Mouse (Mus musculus) limb, embryonic 13.5 days (tissue): ENCODE data around the gene Tmtc1. TPM values are rescaled to one million over a fixed set of nuclear protein-coding genes. Genes with fewer than 3 reads are reported as not detected.

ENCODE experiments used
- ATAC-seq: fragments of 200-750 bp; cut with Nextera tagmentation; 2 replicates; pipeline ENCODE4 v1.8.0; 2017; ENCODE audit warnings: low read depth, moderate number of reproducible peaks, moderate TSS enrichment; ENCODE audit not compliant: low FRiP score
- H3K27ac ChIP-seq: fragments of 300-500 bp; sonication (generic); 2 replicates; pipeline ENCODE4 v1.5.1; 2015; ENCODE audit warnings: inconsistent platforms, mild to moderate bottlenecking, moderate library complexity
- H3K27me3 ChIP-seq: fragments of 300-500 bp; sonication (generic); 2 replicates; pipeline ENCODE4 v1.6.1; 2015; ENCODE audit warnings: mild to moderate bottlenecking, inconsistent platforms
- H3K36me3 ChIP-seq: fragments of 300-500 bp; sonication (generic); 2 replicates; pipeline ENCODE4 v1.6.1; 2015; ENCODE audit warnings: inconsistent platforms, mild to moderate bottlenecking, moderate library complexity
- H3K4me1 ChIP-seq: fragments of 300-500 bp; sonication (generic); 2 replicates; pipeline ENCODE4 v1.6.1; 2015; ENCODE audit warnings: inconsistent platforms
- H3K4me2 ChIP-seq: fragments of 300-500 bp; sonication (generic); replicated peaks from 2 replicates; pipeline ENCODE4 v1.6.1; 2015; ENCODE audit warnings: inconsistent platforms, mild to moderate bottlenecking, moderate library complexity
- H3K4me3 ChIP-seq: fragments of 300-500 bp; sonication (generic); 2 replicates; pipeline ENCODE4 v1.5.1; 2015; ENCODE audit warnings: moderate library complexity, mild to moderate bottlenecking, inconsistent platforms
- H3K9ac ChIP-seq: fragments of 300-500 bp; sonication (generic); 2 replicates; pipeline ENCODE4 v1.6.1; 2015; ENCODE audit warnings: mild to moderate bottlenecking, inconsistent platforms
- H3K9me3 ChIP-seq: fragments of 300-500 bp; sonication (generic); 2 replicates; pipeline ENCODE4 v1.6.1; 2016; ENCODE audit warnings: inconsistent platforms
- WGBS: fragments of 180-500 bp; shearing (Covaris S2); methylation state at CpG from one replicate; pipeline ENCODE4 v1.1.7; 2015; 5-methylcytosine and 5-hydroxymethylcytosine counted together
- polyA plus RNA-seq: library from polyadenylated mRNA; unstranded; fragments of >200 nt; fragmentation: Nextera tagmentation; extraction: Ambion mirVana; gene quantifications from 2 replicates; pipeline ENCODE4 v1.2.1, GENCODE M21; 2015

Gene Tmtc1
- polyA plus RNA-seq, 1 experiment from 2014 or later: 1.2 TPM

- no peaks in the 10 kb centered on the region for H3K36me3 ChIP-seq
- no peaks in the 10 kb centered on the region for H3K27me3 ChIP-seq
- H3K9me3 ChIP-seq: no peaks in the 10 kb centered on the region
- H3K27ac ChIP-seq: no peak overlapping the region
- WGBS: 56% methylated on average over 2 of the region's 2 CpGs
- no peak overlapping the region for H3K4me2 ChIP-seq
- no peak overlapping the region for H3K9ac ChIP-seq
- H3K4me1 ChIP-seq: peaks cover 8% of the 10 kb centered on the region; the same call in 1 of the 2 replicates
- no peak overlapping the region for H3K4me3 ChIP-seq
- ATAC-seq: no peak
Observed at GRCm38 (mm10) chr6:148248625-148249024, 195.6 kb downstream of the Tmtc1 start.

GRCm38 (mm10) chr6:148246544-148246943 lies 197.6 kb downstream of the Tmtc1 start:
- no peak overlapping the region for H3K9ac ChIP-seq
- 75% methylated on average over 7 of the region's 7 CpGs for WGBS
- no peak overlapping the region for H3K4me3 ChIP-seq
- no peaks in the 10 kb centered on the region for H3K9me3 ChIP-seq
- no peaks in the 10 kb centered on the region for H3K4me1 ChIP-seq
- ATAC-seq: no peak
- no peak overlapping the region for H3K4me2 ChIP-seq
- H3K27ac ChIP-seq: no peak overlapping the region
- no peaks in the 10 kb centered on the region for H3K27me3 ChIP-seq
- H3K36me3 ChIP-seq: no peaks in the 10 kb centered on the region

- H3K4me1 ChIP-seq: no peaks in the 10 kb centered on the region
- H3K4me3 ChIP-seq: no peak overlapping the region
- ATAC-seq: no peak
- no peak overlapping the region for H3K4me2 ChIP-seq
- H3K27me3 ChIP-seq: no peaks in the 10 kb centered on the region
- no peaks in the 10 kb centered on the region for H3K36me3 ChIP-seq
- H3K27ac ChIP-seq: no peak overlapping the region
- no peak overlapping the region for H3K9ac ChIP-seq
- 85% methylated on average over 1 of the region's 1 CpGs for WGBS
- H3K9me3 ChIP-seq: no peaks in the 10 kb centered on the region
Observed at GRCm38 (mm10) chr6:148244836-148245235, 199.4 kb downstream of the Tmtc1 start.

GRCm38 (mm10) chr6:148242304-148242703 lies 201.9 kb downstream of the Tmtc1 start:
- H3K27ac ChIP-seq: no peak overlapping the region
- H3K9me3 ChIP-seq: no peaks in the 10 kb centered on the region
- no peaks in the 10 kb centered on the region for H3K36me3 ChIP-seq
- 65% methylated on average over 3 of the region's 3 CpGs for WGBS
- no peaks in the 10 kb centered on the region for H3K27me3 ChIP-seq
- H3K4me2 ChIP-seq: no peak overlapping the region
- H3K4me1 ChIP-seq: no peaks in the 10 kb centered on the region
- H3K4me3 ChIP-seq: no peak overlapping the region
- no peak for ATAC-seq
- H3K9ac ChIP-seq: no peak overlapping the region

- Histone ChIP-seq H3K27me3 (no peaks in the 10 kb centered on the region), H3K9me3 (no peaks in the 10 kb centered on the region), H3K4me1 (no peaks in the 10 kb centered on the region), H3K27ac (no peak overlapping the region), H3K4me2 (no peak overlapping the region), H3K9ac (no peak overlapping the region), H3K36me3 (no peaks in the 10 kb centered on the region), H3K4me3 (no peak overlapping the region)
- no peak for ATAC-seq
- WGBS: 99% methylated on average over 5 of the region's 5 CpGs
Observed at GRCm38 (mm10) chr6:148241685-148242084, 202.5 kb downstream of the Tmtc1 start.

- H3K27ac ChIP-seq: no peak overlapping the region
- 94% methylated on average over 1 of the region's 1 CpGs for WGBS
- no peaks in the 10 kb centered on the region for H3K9me3 ChIP-seq
- no peak for ATAC-seq
- H3K4me1 ChIP-seq: no peaks in the 10 kb centered on the region
- no peak overlapping the region for H3K4me3 ChIP-seq
- H3K4me2 ChIP-seq: no peak overlapping the region
- no peak overlapping the region for H3K9ac ChIP-seq
- H3K36me3 ChIP-seq: no peaks in the 10 kb centered on the region
- H3K27me3 ChIP-seq: no peaks in the 10 kb centered on the region
Observed at GRCm38 (mm10) chr6:148239311-148239710, 204.9 kb downstream of the Tmtc1 start.

GRCm38 (mm10) chr6:148237453-148237852 lies 206.7 kb downstream of the Tmtc1 start:
- H3K27me3 ChIP-seq: no peaks in the 10 kb centered on the region

GRCm38 (mm10) chr6:148234105-148234828 lies 209.9 kb downstream of the Tmtc1 start:
- no peaks in the 10 kb centered on the region for H3K36me3 ChIP-seq
- no peak for ATAC-seq
- H3K9ac ChIP-seq: no peak overlapping the region
- no peaks in the 10 kb centered on the region for H3K4me1 ChIP-seq
- H3K27ac ChIP-seq: no peak overlapping the region
- no peaks in the 10 kb centered on the region for H3K9me3 ChIP-seq
- no peak overlapping the region for H3K4me2 ChIP-seq
- H3K27me3 ChIP-seq: no peaks in the 10 kb centered on the region
- 76% methylated on average over 3 of the region's 3 CpGs for WGBS
- no peak overlapping the region for H3K4me3 ChIP-seq

More at GRCm38 (mm10) chr6:148237453-148237852, 206.7 kb downstream of the Tmtc1 start:
- Histone ChIP-seq H3K4me1 (no peaks in the 10 kb centered on the region), H3K9ac (no peak overlapping the region), H3K27ac (no peak overlapping the region), H3K4me3 (no peak overlapping the region), H3K36me3 (no peaks in the 10 kb centered on the region), H3K9me3 (no peaks in the 10 kb centered on the region), H3K4me2 (no peak overlapping the region)
- ATAC-seq: no peak
- WGBS: 68% methylated on average over 5 of the region's 5 CpGs

GRCm38 (mm10) chr6:148227542-148227941 lies 216.6 kb downstream of the Tmtc1 start:
- Histone ChIP-seq H3K9ac (no peak overlapping the region), H3K4me1 (peaks cover 6% of the 10 kb centered on the region; the same call in 1 of the 2 replicates), H3K27me3 (no peaks in the 10 kb centered on the region), H3K27ac (no peak overlapping the region), H3K36me3 (no peaks in the 10 kb centered on the region), H3K9me3 (no peaks in the 10 kb centered on the region), H3K4me2 (no peak overlapping the region), H3K4me3 (no peak overlapping the region)
- 67% methylated on average over 3 of the region's 3 CpGs for WGBS
- no peak for ATAC-seq

- no peaks in the 10 kb centered on the region for H3K9me3 ChIP-seq
- H3K27ac ChIP-seq: no peak overlapping the region
- no peaks in the 10 kb centered on the region for H3K27me3 ChIP-seq
- H3K9ac ChIP-seq: no peak overlapping the region
- H3K36me3 ChIP-seq: no peaks in the 10 kb centered on the region
- H3K4me2 ChIP-seq: no peak overlapping the region
- peak; percentile 40; the same call in 1 of the 2 replicates for ATAC-seq
- 20% methylated on average over 2 of the region's 2 CpGs for WGBS
- H3K4me3 ChIP-seq: no peak overlapping the region
- H3K4me1 ChIP-seq: peaks cover 8% of the 10 kb centered on the region; the same call in 1 of the 2 replicates
Observed at GRCm38 (mm10) chr6:148222686-148223085, 221.5 kb downstream of the Tmtc1 start.

GRCm38 (mm10) chr6:148218235-148219076 lies 225.7 kb downstream of the Tmtc1 start:
- Histone ChIP-seq H3K4me3 (no peak overlapping the region), H3K27me3 (no peaks in the 10 kb centered on the region), H3K27ac (no peak overlapping the region), H3K9me3 (no peaks in the 10 kb centered on the region), H3K9ac (no peak overlapping the region), H3K36me3 (no peaks in the 10 kb centered on the region), H3K4me1 (peaks cover 8% of the 10 kb centered on the region; the same call in 1 of the 2 replicates), H3K4me2 (no peak overlapping the region)
- 83% methylated on average over 2 of the region's 2 CpGs for WGBS
- no peak for ATAC-seq

GRCm38 (mm10) chr6:148216752-148217151 lies 227.4 kb downstream of the Tmtc1 start:
- 88% methylated on average over 4 of the region's 4 CpGs for WGBS
- Histone ChIP-seq H3K9ac (no peak overlapping the region), H3K27me3 (no peaks in the 10 kb centered on the region), H3K9me3 (no peaks in the 10 kb centered on the region), H3K27ac (no peak overlapping the region), H3K36me3 (no peaks in the 10 kb centered on the region), H3K4me2 (no peak overlapping the region), H3K4me3 (no peak overlapping the region), H3K4me1 (peaks cover 6% of the 10 kb centered on the region)
- ATAC-seq: no peak
